Mouse (Mus musculus): ENCODE results near the gene Rab30. TPM values are rescaled to one million over a fixed set of nuclear protein-coding genes. Genes with fewer than 3 reads are reported as not detected.

Rab30 gene
- polyA plus RNA-seq, 1 experiment from 2014 or later: 25.5 TPM

DNA sequence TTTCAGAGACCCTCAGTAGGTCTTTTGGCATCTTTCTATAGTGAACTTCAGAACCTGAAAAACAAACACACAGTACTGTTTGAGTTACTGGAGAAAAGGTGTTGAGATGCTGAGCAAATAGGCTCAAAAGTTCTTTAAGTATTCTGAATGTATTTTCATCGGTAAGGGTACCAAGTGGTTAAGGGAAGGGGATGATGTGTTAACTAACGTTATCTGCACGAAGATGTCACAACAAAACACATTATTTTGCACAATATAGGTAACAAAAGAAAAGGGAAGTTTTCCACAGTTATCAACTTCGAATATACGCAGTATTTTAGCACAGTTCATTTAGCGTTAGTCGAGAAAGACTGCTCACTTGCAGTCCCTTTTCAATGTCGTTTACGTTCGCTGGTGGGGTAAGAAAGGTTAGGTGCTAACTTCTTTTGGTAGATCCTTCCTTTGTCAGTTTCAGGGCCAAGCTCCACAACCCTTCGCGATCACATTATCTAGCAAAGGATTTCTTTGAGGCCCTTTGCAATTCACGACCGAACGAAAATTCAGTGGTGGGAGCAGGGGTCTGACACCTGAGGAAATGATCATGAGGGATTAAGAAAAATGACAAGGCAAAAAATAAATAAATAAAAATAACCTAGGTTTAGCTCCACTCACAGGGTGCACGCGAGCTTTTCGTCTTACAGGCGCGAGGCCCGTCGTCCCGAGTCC lies 840 bp upstream of the Rab30 start:
- H3K4me1 ChIP-seq (ENCODE audit: control insufficient read depth, insufficient read depth, low read length): peaks cover 18% of the 10 kb centered on the region
- H3K9me3 ChIP-seq (ENCODE audit: control insufficient read depth, low read length): no peaks in the 10 kb centered on the region
- peak overlapping the region; percentile 84 for H3K4me3 ChIP-seq (ENCODE audit: low read depth, low read length)
- peak overlapping the region; percentile 99 for H3K9ac ChIP-seq (ENCODE audit: low read length)
- H3K36me3 ChIP-seq (ENCODE audit: control insufficient read depth, insufficient read depth, low read length): peaks cover 2% of the 10 kb centered on the region; the same call in 1 of the 2 replicates
- no peak for ATAC-seq (ENCODE audit: insufficient read depth, low FRiP score, low TSS enrichment)
- H3K27me3 ChIP-seq (ENCODE audit: control insufficient read depth, insufficient read depth, low read length): no peaks in the 10 kb centered on the region
- peak; percentile 21 for DNase-seq (ENCODE audit: low spot score)
- peak overlapping the region; percentile 95 for H3K27ac ChIP-seq (ENCODE audit: low read depth, low read length)
- WGBS: 3% methylated on average over 23 of the region's 23 CpGs
- peak overlapping the region; percentile 55 for H3K4me2 ChIP-seq (ENCODE audit: low read depth)

- H3K27me3 ChIP-seq (ENCODE audit: control insufficient read depth, insufficient read depth, low read length): no peaks in the 10 kb centered on the region
- H3K36me3 ChIP-seq (ENCODE audit: control insufficient read depth, insufficient read depth, low read length): peaks cover 1% of the 10 kb centered on the region; the same call in 1 of the 2 replicates
- H3K9me3 ChIP-seq (ENCODE audit: control insufficient read depth, low read length): no peaks in the 10 kb centered on the region
- no peak for DNase-seq (ENCODE audit: low spot score)
- under 1% methylated on average over 9 of the region's 9 CpGs for WGBS
- H3K4me1 ChIP-seq (ENCODE audit: control insufficient read depth, insufficient read depth, low read length): peaks cover 18% of the 10 kb centered on the region
- peak overlapping the region; percentile 55 for H3K9ac ChIP-seq (ENCODE audit: low read length)
- peak overlapping the region; percentile 84 for H3K4me3 ChIP-seq (ENCODE audit: low read depth, low read length)
- ATAC-seq (ENCODE audit: insufficient read depth, low FRiP score, low TSS enrichment): peak; percentile 25
- H3K27ac ChIP-seq (ENCODE audit: low read depth, low read length): no peak overlapping the region; the same call in 1 of the 2 replicates
- peak overlapping the region; percentile 61 for H3K4me2 ChIP-seq (ENCODE audit: low read depth)
Measured at GRCm38 (mm10) chr7:92741861-92742249, 452 bp downstream of the Rab30 start.

- no peaks in the 10 kb centered on the region for H3K9me3 ChIP-seq (ENCODE audit: control insufficient read depth, low read length)
- peak overlapping the region; percentile 61 for H3K4me2 ChIP-seq (ENCODE audit: low read depth)
- H3K36me3 ChIP-seq (ENCODE audit: control insufficient read depth, insufficient read depth, low read length): no peaks in the 10 kb centered on the region; the same call in 1 of the 2 replicates
- WGBS: under 1% methylated on average over 16 of the region's 16 CpGs
- no peaks in the 10 kb centered on the region for H3K27me3 ChIP-seq (ENCODE audit: control insufficient read depth, insufficient read depth, low read length)
- H3K4me3 ChIP-seq (ENCODE audit: low read depth, low read length): peak overlapping the region; percentile 84
- ATAC-seq (ENCODE audit: insufficient read depth, low FRiP score, low TSS enrichment) (no peak), DNase-seq (ENCODE audit: low spot score) (peak; percentile 22)
- H3K9ac ChIP-seq (ENCODE audit: low read length): peak overlapping the region; percentile 55
- no peak overlapping the region for H3K27ac ChIP-seq (ENCODE audit: low read depth, low read length)
- peaks cover 18% of the 10 kb centered on the region for H3K4me1 ChIP-seq (ENCODE audit: control insufficient read depth, insufficient read depth, low read length)
Measured at GRCm38 (mm10) chr7:92742341-92742741, 938 bp downstream of the Rab30 start.

DNA sequence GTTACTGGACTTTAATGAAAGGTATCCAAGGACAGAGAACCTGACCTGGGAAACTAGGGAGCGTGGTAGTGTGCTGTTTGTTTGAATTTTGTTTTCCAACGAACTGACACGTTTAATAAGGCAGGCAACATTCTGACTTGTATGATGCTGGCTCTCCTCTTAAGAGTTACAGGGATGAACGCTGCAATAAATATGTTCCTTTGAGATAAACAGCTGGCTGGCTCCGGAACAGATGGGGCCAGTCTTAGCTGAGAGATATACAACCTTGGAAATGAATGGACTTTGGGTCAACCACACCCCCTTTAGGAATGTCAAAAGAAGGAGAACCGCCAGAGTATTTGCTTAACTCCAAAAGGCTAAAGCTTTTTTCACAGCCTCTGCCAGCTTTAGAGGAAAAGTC lies 1.4 kb downstream of the Rab30 start:
- peak overlapping the region; percentile 55 for H3K9ac ChIP-seq (ENCODE audit: low read length)
- H3K36me3 ChIP-seq (ENCODE audit: control insufficient read depth, insufficient read depth, low read length): no peaks in the 10 kb centered on the region; the same call in 1 of the 2 replicates
- peak overlapping the region; percentile 61 for H3K4me2 ChIP-seq (ENCODE audit: low read depth)
- H3K9me3 ChIP-seq (ENCODE audit: control insufficient read depth, low read length): no peaks in the 10 kb centered on the region
- peaks cover 18% of the 10 kb centered on the region for H3K4me1 ChIP-seq (ENCODE audit: control insufficient read depth, insufficient read depth, low read length)
- DNase-seq (ENCODE audit: low spot score) (no peak), ATAC-seq (ENCODE audit: insufficient read depth, low FRiP score, low TSS enrichment) (no peak)
- H3K27ac ChIP-seq (ENCODE audit: low read depth, low read length): no peak overlapping the region
- no peaks in the 10 kb centered on the region for H3K27me3 ChIP-seq (ENCODE audit: control insufficient read depth, insufficient read depth, low read length)
- H3K4me3 ChIP-seq (ENCODE audit: low read depth, low read length): peak overlapping the region; percentile 84
- under 1% methylated on average over 6 of the region's 6 CpGs for whole genome bisulfite sequencing

DNA sequence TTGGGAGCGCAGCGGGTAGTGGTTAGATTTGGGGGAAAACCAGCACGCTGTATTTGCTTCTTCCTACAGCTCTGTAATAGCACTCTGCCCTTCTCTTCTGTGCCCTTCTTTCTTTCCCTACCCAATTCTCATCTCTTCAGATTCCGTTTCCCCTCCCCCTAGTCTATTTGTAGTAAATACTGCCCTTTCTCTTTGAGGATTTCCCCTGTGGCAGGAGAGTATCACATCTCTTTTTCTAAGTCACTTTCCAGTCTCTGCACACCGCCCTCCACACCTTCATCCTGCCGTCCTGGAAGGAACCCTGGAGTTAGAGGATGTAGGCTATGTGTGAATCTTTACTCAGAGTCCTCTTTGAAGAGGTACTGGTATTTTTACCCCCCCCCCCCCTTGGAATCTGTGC lies 1.9 kb downstream of the Rab30 start:
- peak overlapping the region; percentile 55; the same call in 1 of the 2 replicates for H3K9ac ChIP-seq (ENCODE audit: low read length)
- H3K4me1 ChIP-seq (ENCODE audit: control insufficient read depth, insufficient read depth, low read length): peaks cover 18% of the 10 kb centered on the region
- H3K27me3 ChIP-seq (ENCODE audit: control insufficient read depth, insufficient read depth, low read length): no peaks in the 10 kb centered on the region
- no peak overlapping the region for H3K27ac ChIP-seq (ENCODE audit: low read depth, low read length)
- WGBS: 5% methylated on average over 6 of the region's 6 CpGs
- H3K36me3 ChIP-seq (ENCODE audit: control insufficient read depth, insufficient read depth, low read length): no peaks in the 10 kb centered on the region
- peak overlapping the region; percentile 61 for H3K4me2 ChIP-seq (ENCODE audit: low read depth)
- peak overlapping the region; percentile 84 for H3K4me3 ChIP-seq (ENCODE audit: low read depth, low read length)
- ATAC-seq (ENCODE audit: insufficient read depth, low FRiP score, low TSS enrichment) (no peak), DNase-seq (ENCODE audit: low spot score) (no peak)
- H3K9me3 ChIP-seq (ENCODE audit: control insufficient read depth, low read length): no peaks in the 10 kb centered on the region

DNA sequence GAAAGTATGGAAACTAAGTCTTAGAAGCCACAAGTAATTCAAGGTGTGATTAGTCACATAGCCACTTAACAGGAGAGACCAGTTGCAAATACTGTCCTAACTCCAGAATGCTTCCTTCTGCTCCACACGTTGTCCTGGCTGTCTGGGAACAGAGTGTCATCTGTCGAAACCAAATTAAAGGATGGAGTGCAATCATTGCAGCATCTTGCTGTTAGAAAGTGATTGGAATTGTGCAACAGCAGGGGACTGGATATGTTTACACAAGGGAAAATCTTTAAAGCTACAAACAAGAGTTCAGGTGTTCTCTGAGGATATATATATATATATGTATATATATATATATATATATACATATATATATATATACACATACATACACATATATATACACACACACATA lies 9.0 kb downstream of the Rab30 start:
- no peak for ATAC-seq (ENCODE audit: insufficient read depth, low FRiP score, low TSS enrichment)

GRCm38 (mm10) chr7:92758067-92758466 lies 16.7 kb downstream of the Rab30 start:
- Histone ChIP-seq H3K27ac (ENCODE audit: low read depth, low read length) (no peak overlapping the region), H3K9me3 (ENCODE audit: control insufficient read depth, low read length) (no peaks in the 10 kb centered on the region), H3K4me2 (ENCODE audit: low read depth) (no peak overlapping the region), H3K4me3 (ENCODE audit: low read depth, low read length) (no peak overlapping the region), H3K9ac (ENCODE audit: low read length) (no peak overlapping the region), H3K27me3 (ENCODE audit: control insufficient read depth, insufficient read depth, low read length) (no peaks in the 10 kb centered on the region), H3K4me1 (ENCODE audit: control insufficient read depth, insufficient read depth, low read length) (no peaks in the 10 kb centered on the region), H3K36me3 (ENCODE audit: control insufficient read depth, insufficient read depth, low read length) (no peaks in the 10 kb centered on the region)
- no peak for ATAC-seq (ENCODE audit: insufficient read depth, low FRiP score, low TSS enrichment)
- DNase-seq (ENCODE audit: low spot score): no peak
- WGBS: 82% methylated on average over 5 of the region's 5 CpGs

More for the DNA sequence above, 9.0 kb downstream of the Rab30 start:
- H3K27me3 ChIP-seq (ENCODE audit: control insufficient read depth, insufficient read depth, low read length): no peaks in the 10 kb centered on the region
- no peak overlapping the region for H3K4me3 ChIP-seq (ENCODE audit: low read depth, low read length)
- H3K4me2 ChIP-seq (ENCODE audit: low read depth): no peak overlapping the region
- 71% methylated on average over 2 of the region's 2 CpGs for WGBS
- H3K36me3 ChIP-seq (ENCODE audit: control insufficient read depth, insufficient read depth, low read length): no peaks in the 10 kb centered on the region
- H3K9ac ChIP-seq (ENCODE audit: low read length): no peak overlapping the region
- no peak overlapping the region for H3K27ac ChIP-seq (ENCODE audit: low read depth, low read length)
- H3K9me3 ChIP-seq (ENCODE audit: control insufficient read depth, low read length): no peaks in the 10 kb centered on the region
- no peaks in the 10 kb centered on the region for H3K4me1 ChIP-seq (ENCODE audit: control insufficient read depth, insufficient read depth, low read length)
- no peak for DNase-seq (ENCODE audit: low spot score)

DNA sequence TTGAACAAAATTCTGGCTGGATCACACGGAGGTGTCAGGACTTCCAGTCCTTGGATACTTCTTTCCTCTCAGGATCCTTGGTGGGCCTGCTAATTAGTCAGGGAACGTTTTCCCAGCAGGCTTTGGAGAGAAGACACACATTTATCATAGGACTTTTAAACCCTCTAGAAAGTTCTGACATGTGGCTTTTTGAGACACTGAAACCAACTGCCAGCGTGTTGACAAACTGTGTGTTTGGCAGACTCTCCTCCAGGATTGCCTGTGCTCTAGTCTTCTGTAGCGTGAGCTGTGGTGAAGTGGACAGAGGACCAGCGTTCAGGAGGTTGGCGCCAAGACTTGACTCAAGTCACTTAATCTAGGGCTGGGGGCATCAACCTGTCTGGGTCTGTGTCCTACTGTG lies 19.2 kb downstream of the Rab30 start:
- Histone ChIP-seq H3K9ac (ENCODE audit: low read length) (no peak overlapping the region), H3K4me1 (ENCODE audit: control insufficient read depth, insufficient read depth, low read length) (no peaks in the 10 kb centered on the region), H3K27ac (ENCODE audit: low read depth, low read length) (no peak overlapping the region), H3K4me2 (ENCODE audit: low read depth) (no peak overlapping the region), H3K27me3 (ENCODE audit: control insufficient read depth, insufficient read depth, low read length) (no peaks in the 10 kb centered on the region), H3K9me3 (ENCODE audit: control insufficient read depth, low read length) (no peaks in the 10 kb centered on the region), H3K4me3 (ENCODE audit: low read depth, low read length) (no peak overlapping the region), H3K36me3 (ENCODE audit: control insufficient read depth, insufficient read depth, low read length) (no peaks in the 10 kb centered on the region)
- ATAC-seq (ENCODE audit: insufficient read depth, low FRiP score, low TSS enrichment): no peak
- DNase-seq (ENCODE audit: low spot score): no peak
- WGBS: 82% methylated on average over 6 of the region's 6 CpGs

- no peaks in the 10 kb centered on the region for H3K36me3 ChIP-seq (ENCODE audit: control insufficient read depth, insufficient read depth, low read length)
- WGBS: 87% methylated on average over 9 of the region's 9 CpGs
- no peaks in the 10 kb centered on the region for H3K9me3 ChIP-seq (ENCODE audit: control insufficient read depth, low read length)
- no peak overlapping the region for H3K4me3 ChIP-seq (ENCODE audit: low read depth, low read length)
- DNase-seq (ENCODE audit: low spot score) (no peak), ATAC-seq (ENCODE audit: insufficient read depth, low FRiP score, low TSS enrichment) (no peak)
- H3K4me1 ChIP-seq (ENCODE audit: control insufficient read depth, insufficient read depth, low read length): no peaks in the 10 kb centered on the region
- H3K4me2 ChIP-seq (ENCODE audit: low read depth): no peak overlapping the region
- H3K27me3 ChIP-seq (ENCODE audit: control insufficient read depth, insufficient read depth, low read length): no peaks in the 10 kb centered on the region
- no peak overlapping the region for H3K27ac ChIP-seq (ENCODE audit: low read depth, low read length)
- H3K9ac ChIP-seq (ENCODE audit: low read length): no peak overlapping the region
Measured at GRCm38 (mm10) chr7:92761161-92761560, 19.8 kb downstream of the Rab30 start.

All from neural tube, embryonic 11.5 days (tissue).